Comparison of ENCODE assay signal across 8 mouse cellular contexts in the genomic region with DNA sequence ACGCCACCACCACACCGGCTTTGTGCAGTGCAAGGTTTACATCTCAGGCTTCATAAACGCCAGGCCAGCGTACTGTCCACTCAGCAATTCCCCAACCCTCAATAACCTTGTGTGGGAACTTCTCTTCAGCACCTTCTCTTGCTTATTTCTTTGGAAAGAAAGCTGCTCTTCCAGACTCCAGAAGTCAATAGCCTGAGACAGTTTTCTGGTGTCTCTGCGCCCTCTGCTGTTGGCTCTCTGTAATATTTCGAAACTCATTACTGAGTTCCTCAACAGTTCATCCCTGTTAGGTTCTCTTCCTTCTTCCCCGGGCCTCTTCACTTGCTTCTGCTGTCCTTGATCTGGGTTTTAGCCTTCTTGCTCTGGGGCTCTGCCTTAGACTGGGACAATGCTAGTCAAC. TPM values are rescaled to one million over a fixed set of nuclear protein-coding genes. Genes with fewer than 3 reads are reported as not detected.
A peak's percentile ranks its signal among the peaks of the same experiment; 100 is the strongest.
DNase-seq lines count a peak whose midpoint lies in the region; ATAC-seq lines count a peak whose summit lies in the region.

No protein-coding gene starts in this region.

- DNase-seq in left cerebral cortex, adult 11 months (ENCODE audit: low spot score): peak; percentile 52
- no peak for DNase-seq in left cerebral cortex, adult 8-10 months (ENCODE audit: low spot score in 2 of 2)
- DNase-seq in adipocyte (ENCODE audit: low spot score): peak; percentile 80
- peak; percentile 48 for DNase-seq in embryo, embryonic 9.5 days (ENCODE audit: extremely low spot score)
- peak; percentile 50 for DNase-seq in hindlimb bud, embryonic 11.5 days (ENCODE audit: extremely low spot score, low read depth, low spot score)
- DNase-seq in left cerebral cortex, postnatal 4 days: peak; percentile 59
- DNase-seq in thymus, postnatal 14 days: peak; percentile 54

- ATAC-seq in monocyte, adult 5-6 weeks (replicated peaks; ENCODE audit: insufficient number of reproducible peaks, low FRiP score, low TSS enrichment, poor library complexity, severe bottlenecking): peak; percentile 53; the same call in 1 of the 2 replicates

- intact Hi-C loops in left cerebral cortex, postnatal 4 days (cut with DNase I): no loop called here

RNA-seq across cellular contexts. Expression of gene Psmb4, which starts 16.0 kb away (rescaled TPM):
- total RNA-seq in left cerebral cortex, adult 8-10 months (2022): 100 to 1,000 TPM; 239 to 284 (median 263) TPM
- 100 to 1,000 TPM; 320 to 322 TPM for total RNA-seq in left cerebral cortex, postnatal 4 days (2021)
- 162 to 242 TPM (median 193 TPM) in 3 replicates for total RNA-seq in monocyte, adult 5-6 weeks (2017)

RNA-seq across cellular contexts. Expression of gene Selenbp1, which starts 30.1 kb away (rescaled TPM):
- 10 to 100 TPM; 10.2 to 12.8 (median 11.4) TPM for total RNA-seq in left cerebral cortex, adult 8-10 months (2022)
- 1 to 10 TPM; 3.8 to 4.8 TPM for total RNA-seq in left cerebral cortex, postnatal 4 days (2021)
- 8.9 to 16.0 TPM (median 14.1 TPM) in 3 replicates for total RNA-seq in monocyte, adult 5-6 weeks (2017)

RNA-seq across cellular contexts. Expression of gene Rfx5, which starts 51.1 kb away (rescaled TPM):
- 10 to 100 TPM; 25.3 to 30.5 (median 27.1) TPM for total RNA-seq in left cerebral cortex, adult 8-10 months (2022)
- total RNA-seq in left cerebral cortex, postnatal 4 days (2021): 10 to 100 TPM; 19.6 to 27.6 TPM
- 13.9 to 19.6 TPM (median 17.9 TPM) in 3 replicates for total RNA-seq in monocyte, adult 5-6 weeks (2017)

Comparison
In these comparisons a context has a peak if more than half of its experiments do, and no peak if none do; other contexts are left out.
1. DNase-seq: peak in left cerebral cortex, adult 11 months (single experiment), adipocyte (single experiment), embryo, embryonic 9.5 days (single experiment), hindlimb bud, embryonic 11.5 days (single experiment), left cerebral cortex, postnatal 4 days (single experiment) and thymus, postnatal 14 days (single experiment); none in left cerebral cortex, adult 8-10 months (0 of 2).